33 mouse cellular contexts compared by ENCODE assay signal in the genomic region with DNA sequence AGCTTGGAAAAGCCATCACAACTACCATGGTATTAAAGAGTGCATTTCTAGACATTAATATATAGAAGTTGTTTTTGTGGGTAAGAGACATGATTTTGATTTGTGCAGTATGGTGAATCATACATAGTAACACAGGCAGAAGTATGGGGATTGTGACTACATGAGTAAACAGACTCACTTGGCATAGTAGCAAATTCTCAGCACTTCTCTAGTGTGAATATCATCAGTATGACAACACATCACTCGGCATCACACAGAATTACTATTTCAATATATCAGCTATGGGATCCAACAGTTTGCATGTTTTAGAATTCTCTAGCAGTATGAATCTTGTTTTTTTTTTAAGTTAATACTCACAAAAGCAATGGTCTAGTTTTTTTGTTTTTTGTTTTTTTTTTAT. TPM values are rescaled to one million over a fixed set of nuclear protein-coding genes. Genes with fewer than 3 reads are reported as not detected.
"Had no signal": no experiment of that assay in that cellular context is flagged by ENCODE, and none has a peak within 500 bp of the region (broad histone marks: within the 10 kb centered on the region; RNA-seq: fewer than 3 reads in every experiment).

No protein-coding gene starts in this region.

- H3K4me3 ChIP-seq: gastrocnemius, adult 2 months; heart, adult 2 months; heart, embryonic 13.5 days; heart, embryonic 15.5 days; hindbrain, embryonic 13.5 days; hindbrain, embryonic 15.5 days; kidney, embryonic 15.5 days; limb, embryonic 13.5 days; limb, embryonic 15.5 days; liver, embryonic 12.5 days had no signal

- H3K4me1 ChIP-seq: heart, embryonic 13.5 days; heart, embryonic 15.5 days; hindbrain, embryonic 13.5 days; hindbrain, embryonic 15.5 days; kidney, embryonic 15.5 days; limb, embryonic 13.5 days; limb, embryonic 15.5 days; liver, embryonic 12.5 days had no signal

- DNase-seq: gastrocnemius, adult 2 months; gastrocnemius, postnatal 10 days; gastrocnemius, postnatal 25 days; heart, adult 2 months; heart, postnatal 14 days; heart, postnatal 36 days; kidney, adult 11 months; kidney, adult 2 months; kidney, adult 9 months; kidney, postnatal 14 days; kidney, postnatal 36 days; layer of hippocampus, adult 9-11 months; layer of hippocampus, postnatal 36 days; left cerebral cortex, postnatal 4 days had no signal

- H3K27ac ChIP-seq: gastrocnemius, adult 2 months; heart, adult 2 months; heart, embryonic 13.5 days; heart, embryonic 15.5 days; hindbrain, embryonic 13.5 days; hindbrain, embryonic 15.5 days; hindbrain, postnatal 0 days; kidney, embryonic 15.5 days; kidney, postnatal 0 days; limb, embryonic 13.5 days; limb, embryonic 15.5 days; liver, embryonic 12.5 days; liver, embryonic 14.5 days had no signal

RNA-seq across cellular contexts. Expression of gene Rgs21, which starts 36.6 kb away (rescaled TPM):
- polyA plus RNA-seq: heart, adult 2 months; heart, embryonic 11.5 days; heart, embryonic 13.5 days; heart, embryonic 15.5 days; heart, postnatal 0 days; hindbrain, embryonic 11.5 days; hindbrain, embryonic 13.5 days; hindbrain, embryonic 15.5 days; hindbrain, postnatal 0 days; intestine, embryonic 14.5 days; intestine, embryonic 16.5 days; kidney, adult 2 months; kidney, embryonic 15.5 days; kidney, postnatal 0 days; large intestine, adult 2 months; limb, embryonic 11.5 days; limb, embryonic 13.5 days; limb, embryonic 15.5 days; liver, adult 2 months; liver, embryonic 12.5 days; liver, embryonic 14.5 days had no signal
